Mouse (Mus musculus): ENCODE results near the gene Vps33a. TPM values are rescaled to one million over a fixed set of nuclear protein-coding genes. Genes with fewer than 3 reads are reported as not detected.

The Vps33a gene
- 44.7 and 44.8 TPM in 2 replicates for polyA plus RNA-seq (2015; fragmentation: Nextera tagmentation; extraction: Ambion mirVana)

DNA sequence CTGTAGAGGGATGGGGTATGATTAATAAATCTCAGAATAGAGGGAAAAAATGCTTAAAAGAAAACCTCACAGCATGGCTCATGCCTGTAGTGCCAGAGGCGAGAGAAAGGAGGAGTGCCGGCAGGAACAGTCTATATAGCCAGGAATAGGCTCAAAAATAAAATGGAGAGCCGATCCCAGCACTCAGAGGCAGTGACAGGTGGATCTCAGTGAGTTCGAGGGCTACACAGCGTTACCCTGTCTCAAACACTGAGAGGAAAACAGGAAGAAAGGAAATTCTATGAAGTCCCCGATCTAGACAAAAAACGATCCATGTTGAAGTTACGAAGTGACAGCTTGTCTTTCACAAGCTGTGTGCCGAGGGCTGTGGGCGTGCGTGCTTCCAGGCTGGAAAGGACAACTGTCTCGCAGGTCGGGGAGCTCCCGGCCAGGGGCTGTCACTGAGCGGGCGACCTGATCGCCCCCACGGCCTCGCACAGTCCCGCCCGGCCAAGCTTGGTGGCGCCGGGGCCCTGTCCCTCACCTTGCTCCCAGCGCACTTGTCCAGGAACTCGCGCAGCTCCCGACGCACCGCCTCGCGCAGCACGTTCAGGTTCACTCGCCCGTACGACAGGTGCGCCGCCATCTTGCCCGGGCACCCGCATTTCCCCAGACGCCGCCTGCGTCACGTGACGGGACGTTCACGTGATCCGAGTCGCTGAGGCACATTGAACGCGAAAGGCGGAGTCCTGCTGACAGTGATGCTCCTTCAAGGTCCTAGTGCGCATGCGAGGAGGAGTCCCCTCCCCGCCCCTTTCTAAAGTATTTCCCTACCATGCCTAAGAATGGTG, at the start of gene Vps33a:
TSS of gene Vps33a (minus strand) at position 682 of the 830 bp plus-strand sequence.
- under 1% methylated on average over 54 of the region's 54 CpGs for WGBS
- no peaks in the 10 kb centered on the region for H3K9me3 ChIP-seq (replicated peaks; ENCODE audit: control insufficient read depth, low read length, poor library complexity, severe bottlenecking)
- H3K27me3 ChIP-seq (ENCODE audit: control insufficient read depth, insufficient read depth, low read depth, low read length): no peaks in the 10 kb centered on the region
- H3K9ac ChIP-seq (ENCODE audit: low read depth, low read length): peak within 1 kb of the TSS; percentile 90
- peak within 1 kb of the TSS; percentile 92 for H3K4me3 ChIP-seq (ENCODE audit: low read depth, low read length)
- ATAC-seq: peak; percentile 91
- peak within 1 kb of the TSS; percentile 84 for H3K4me2 ChIP-seq (ENCODE audit: low read length)
- H3K27ac ChIP-seq (ENCODE audit: low read length): peak within 1 kb of the TSS; percentile 86
- H3K36me3 ChIP-seq (ENCODE audit: control insufficient read depth, insufficient read depth, low read length): peaks cover 10% of the 10 kb centered on the region; the same call in 1 of the 2 replicates
- H3K4me1 ChIP-seq (ENCODE audit: control insufficient read depth, insufficient read depth, low read length): peaks cover 10% of the 10 kb centered on the region

DNA sequence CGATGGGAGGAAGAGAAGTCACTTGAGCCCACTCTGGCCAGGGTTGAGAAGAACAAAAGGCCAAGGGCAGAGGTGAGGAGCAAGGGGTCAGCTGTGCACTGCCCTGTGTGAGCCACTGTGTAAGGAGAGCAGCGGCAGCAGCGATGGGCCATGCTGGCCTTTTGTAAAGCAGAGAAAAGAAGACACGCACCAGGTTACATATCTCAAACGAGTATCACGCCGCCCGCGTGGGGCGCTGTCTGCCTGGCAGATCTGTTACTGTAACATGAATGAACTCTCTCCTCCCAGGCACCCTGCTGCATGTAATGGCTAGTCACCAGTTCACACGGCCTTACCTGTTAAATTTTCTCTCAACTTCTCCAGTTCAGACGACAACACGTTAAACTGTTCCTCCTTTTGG, 49.6 kb upstream of the Vps33a start:
- Histone ChIP-seq H3K4me1 (ENCODE audit: control insufficient read depth, insufficient read depth, low read length) (no peaks in the 10 kb centered on the region), H3K4me3 (ENCODE audit: low read depth, low read length) (no peak overlapping the region), H3K9ac (ENCODE audit: low read depth, low read length) (no peak overlapping the region), H3K9me3 (replicated peaks; ENCODE audit: control insufficient read depth, low read length, poor library complexity, severe bottlenecking) (no peaks in the 10 kb centered on the region), H3K27ac (ENCODE audit: low read length) (no peak overlapping the region), H3K27me3 (ENCODE audit: control insufficient read depth, insufficient read depth, low read depth, low read length) (no peaks in the 10 kb centered on the region), H3K36me3 (ENCODE audit: control insufficient read depth, insufficient read depth, low read length) (peaks cover 15% of the 10 kb centered on the region), H3K4me2 (ENCODE audit: low read length) (no peak overlapping the region)
- no peak for ATAC-seq
- 66% methylated on average over 13 of the region's 13 CpGs for WGBS

DNA sequence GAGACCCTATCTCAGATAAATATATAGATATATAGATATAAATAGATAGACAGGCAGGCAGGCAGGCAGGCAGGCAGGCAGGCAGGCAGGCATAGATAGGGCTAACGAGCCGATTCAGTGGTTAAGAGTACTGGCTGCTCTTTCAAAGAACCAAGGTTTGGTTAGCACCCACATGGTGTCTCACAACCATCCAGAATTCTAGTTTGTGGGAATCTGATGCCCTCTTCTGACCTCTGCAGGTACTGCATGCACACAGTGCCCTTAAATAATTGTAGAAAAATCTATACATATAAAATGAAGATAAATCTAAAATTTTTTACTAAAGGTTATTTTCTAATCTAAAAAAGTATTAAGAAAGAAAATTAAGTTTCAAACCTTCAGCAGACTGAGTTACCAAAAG, 45.7 kb upstream of the Vps33a start:
- no peak overlapping the region for H3K27ac ChIP-seq (ENCODE audit: low read length)
- WGBS: 64% methylated on average over 2 of the region's 2 CpGs
- no peaks in the 10 kb centered on the region for H3K27me3 ChIP-seq (ENCODE audit: control insufficient read depth, insufficient read depth, low read depth, low read length)
- H3K4me3 ChIP-seq (ENCODE audit: low read depth, low read length): no peak overlapping the region
- no peak overlapping the region for H3K9ac ChIP-seq (ENCODE audit: low read depth, low read length)
- peaks cover 39% of the 10 kb centered on the region for H3K36me3 ChIP-seq (ENCODE audit: control insufficient read depth, insufficient read depth, low read length)
- no peaks in the 10 kb centered on the region for H3K4me1 ChIP-seq (ENCODE audit: control insufficient read depth, insufficient read depth, low read length)
- H3K9me3 ChIP-seq (replicated peaks; ENCODE audit: control insufficient read depth, low read length, poor library complexity, severe bottlenecking): no peaks in the 10 kb centered on the region
- ATAC-seq: no peak
- H3K4me2 ChIP-seq (ENCODE audit: low read length): no peak overlapping the region

DNA sequence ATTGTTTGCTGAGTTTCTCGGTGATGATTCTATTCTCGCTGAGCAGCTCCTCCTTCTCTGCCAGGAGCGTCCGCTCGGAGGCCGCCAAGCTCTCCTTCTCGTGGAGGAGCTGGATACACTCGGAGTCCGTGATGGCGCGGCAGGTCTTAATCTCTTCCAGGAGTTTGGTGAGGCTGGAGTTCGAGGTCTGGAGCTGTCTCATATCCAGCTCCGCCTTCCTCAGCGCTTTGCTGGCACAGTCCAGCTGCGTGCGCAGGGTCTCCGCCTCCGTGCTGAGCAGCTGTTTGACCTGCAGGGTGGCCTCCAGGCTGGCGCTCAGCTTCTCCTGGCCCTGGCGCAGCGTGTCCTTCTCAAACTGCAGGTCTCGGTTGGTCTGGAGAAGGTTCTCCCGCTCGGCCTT, 41.4 kb upstream of the Vps33a start:
- WGBS: 92% methylated on average over 24 of the region's 24 CpGs
- peaks cover 43% of the 10 kb centered on the region for H3K36me3 ChIP-seq (ENCODE audit: control insufficient read depth, insufficient read depth, low read length)

DNA sequence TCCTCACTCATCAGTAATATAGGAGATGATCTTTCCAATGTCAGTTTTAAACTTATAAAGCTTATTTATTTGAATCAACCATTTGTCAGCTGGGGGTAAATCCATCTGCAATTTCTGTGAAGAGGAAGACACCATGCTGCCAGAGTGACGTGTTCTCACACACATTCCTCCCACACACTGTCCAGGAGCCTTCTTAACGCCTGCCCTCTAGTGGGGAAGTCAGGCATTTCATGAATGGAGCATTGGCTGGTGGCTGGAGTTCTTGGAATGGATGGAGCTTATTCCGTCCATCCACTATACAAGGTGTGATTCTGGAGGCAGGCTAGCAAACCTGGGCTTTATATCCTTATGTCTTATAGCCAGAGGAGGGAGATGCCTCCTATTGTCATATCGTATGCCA, 37.0 kb upstream of the Vps33a start:
- Histone ChIP-seq H3K36me3 (ENCODE audit: control insufficient read depth, insufficient read depth, low read length) (peaks cover 55% of the 10 kb centered on the region), H3K9me3 (replicated peaks; ENCODE audit: control insufficient read depth, low read length, poor library complexity, severe bottlenecking) (no peaks in the 10 kb centered on the region), H3K27me3 (ENCODE audit: control insufficient read depth, insufficient read depth, low read depth, low read length) (no peaks in the 10 kb centered on the region), H3K4me2 (ENCODE audit: low read length) (no peak overlapping the region), H3K27ac (ENCODE audit: low read length) (no peak overlapping the region), H3K9ac (ENCODE audit: low read depth, low read length) (no peak overlapping the region), H3K4me3 (ENCODE audit: low read depth, low read length) (no peak overlapping the region), H3K4me1 (ENCODE audit: control insufficient read depth, insufficient read depth, low read length) (no peaks in the 10 kb centered on the region)
- 29% methylated on average over 4 of the region's 4 CpGs for WGBS
- ATAC-seq: 0 out of 2 replicates have a peak, but pooled peaks have one; percentile 64

More for the DNA sequence above, 41.4 kb upstream of the Vps33a start:
- Histone ChIP-seq H3K4me3 (ENCODE audit: low read depth, low read length) (no peak overlapping the region), H3K4me1 (ENCODE audit: control insufficient read depth, insufficient read depth, low read length) (no peaks in the 10 kb centered on the region), H3K27ac (ENCODE audit: low read length) (no peak overlapping the region), H3K9ac (ENCODE audit: low read depth, low read length) (no peak overlapping the region), H3K27me3 (ENCODE audit: control insufficient read depth, insufficient read depth, low read depth, low read length) (no peaks in the 10 kb centered on the region), H3K9me3 (replicated peaks; ENCODE audit: control insufficient read depth, low read length, poor library complexity, severe bottlenecking) (no peaks in the 10 kb centered on the region), H3K4me2 (ENCODE audit: low read length) (no peak overlapping the region)
- no peak for ATAC-seq

DNA sequence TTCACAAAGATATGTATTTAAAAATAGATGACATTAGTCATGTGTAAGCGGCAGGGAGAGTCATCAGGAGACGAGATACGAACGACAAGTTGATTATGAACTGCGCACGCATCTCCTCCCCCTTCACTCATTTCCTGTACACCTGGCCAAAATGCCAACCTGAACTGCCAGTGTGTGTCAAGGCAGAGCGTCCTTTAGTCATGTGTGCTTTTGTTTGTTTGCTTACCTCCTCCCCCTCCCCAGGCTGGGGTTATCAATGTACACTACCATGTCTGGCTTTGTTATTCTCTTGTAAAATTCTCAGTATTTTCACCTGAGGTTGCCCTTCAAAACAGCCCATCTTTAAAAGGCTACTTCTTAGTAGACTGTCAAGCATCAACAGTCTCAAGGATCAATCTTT, 36.6 kb upstream of the Vps33a start:
- peaks cover 51% of the 10 kb centered on the region for H3K36me3 ChIP-seq (ENCODE audit: control insufficient read depth, insufficient read depth, low read length)

DNA sequence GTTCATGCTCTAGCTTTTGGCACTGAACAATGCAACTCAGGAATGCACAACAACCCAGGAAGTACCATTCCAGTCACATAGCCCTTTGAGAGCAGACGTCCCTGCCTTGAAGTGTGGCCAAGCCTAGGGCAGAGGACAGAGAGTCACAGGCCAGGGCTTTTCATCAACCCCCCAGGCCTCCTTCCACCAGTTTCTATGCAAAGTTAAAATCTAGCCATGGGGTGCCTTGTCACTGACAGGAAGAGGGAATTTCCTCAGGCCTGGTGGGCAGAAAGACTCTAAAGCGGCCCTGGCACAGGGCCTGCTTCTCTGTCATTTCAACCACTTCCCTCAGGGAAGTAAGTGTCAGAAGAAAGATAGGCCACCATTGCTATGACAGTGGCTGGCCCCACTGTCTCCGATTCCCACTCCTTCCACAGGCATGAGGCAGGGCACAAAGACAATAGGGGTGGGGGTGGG, 34.4 kb upstream of the Vps33a start:
- ATAC-seq: no peak
- H3K9ac ChIP-seq (ENCODE audit: low read depth, low read length): no peak overlapping the region
- H3K27me3 ChIP-seq (ENCODE audit: control insufficient read depth, insufficient read depth, low read depth, low read length): no peaks in the 10 kb centered on the region
- WGBS: 59% methylated on average over 3 of the region's 3 CpGs
- peaks cover 36% of the 10 kb centered on the region for H3K36me3 ChIP-seq (ENCODE audit: control insufficient read depth, insufficient read depth, low read length)
- peaks cover 3% of the 10 kb centered on the region; the same call in 1 of the 2 replicates for H3K4me1 ChIP-seq (ENCODE audit: control insufficient read depth, insufficient read depth, low read length)
- no peak overlapping the region for H3K27ac ChIP-seq (ENCODE audit: low read length)
- H3K4me3 ChIP-seq (ENCODE audit: low read depth, low read length): no peak overlapping the region
- no peak overlapping the region for H3K4me2 ChIP-seq (ENCODE audit: low read length)
- H3K9me3 ChIP-seq (replicated peaks; ENCODE audit: control insufficient read depth, low read length, poor library complexity, severe bottlenecking): no peaks in the 10 kb centered on the region

More for the DNA sequence above, 36.6 kb upstream of the Vps33a start:
- no peaks in the 10 kb centered on the region for H3K9me3 ChIP-seq (replicated peaks; ENCODE audit: control insufficient read depth, low read length, poor library complexity, severe bottlenecking)
- no peaks in the 10 kb centered on the region for H3K4me1 ChIP-seq (ENCODE audit: control insufficient read depth, insufficient read depth, low read length)
- no peak overlapping the region for H3K9ac ChIP-seq (ENCODE audit: low read depth, low read length)
- H3K27me3 ChIP-seq (ENCODE audit: control insufficient read depth, insufficient read depth, low read depth, low read length): no peaks in the 10 kb centered on the region
- ATAC-seq: no peak
- H3K4me2 ChIP-seq (ENCODE audit: low read length): no peak overlapping the region
- WGBS: 93% methylated on average over 7 of the region's 7 CpGs
- H3K4me3 ChIP-seq (ENCODE audit: low read depth, low read length): no peak overlapping the region
- H3K27ac ChIP-seq (ENCODE audit: low read length): no peak overlapping the region

DNA sequence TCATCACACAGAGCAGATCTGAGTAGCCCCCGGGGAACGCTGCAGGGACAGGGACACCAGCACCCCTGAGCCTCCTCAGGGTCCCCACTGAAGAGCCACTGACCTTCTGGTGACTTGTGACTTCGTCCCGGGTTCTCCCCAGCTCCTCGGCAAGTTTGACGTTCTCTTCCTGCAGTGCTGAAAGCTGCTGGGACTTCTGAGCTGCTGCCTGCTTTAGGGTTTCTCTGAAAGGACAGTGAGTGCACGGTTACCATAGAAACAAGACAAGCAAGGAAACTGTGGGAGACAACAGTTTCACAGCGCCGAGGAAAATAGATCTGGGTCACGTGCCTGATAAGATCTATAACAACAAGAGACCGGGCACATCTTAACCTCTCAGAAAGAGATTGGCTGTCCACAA, 30.7 kb upstream of the Vps33a start:
- H3K4me2 ChIP-seq (ENCODE audit: low read length): peak overlapping the region; percentile 39
- H3K4me1 ChIP-seq (ENCODE audit: control insufficient read depth, insufficient read depth, low read length): peaks cover 3% of the 10 kb centered on the region; the same call in 1 of the 2 replicates
- WGBS: 32% methylated on average over 11 of the region's 11 CpGs
- H3K9me3 ChIP-seq (replicated peaks; ENCODE audit: control insufficient read depth, low read length, poor library complexity, severe bottlenecking): no peaks in the 10 kb centered on the region
- no peak overlapping the region for H3K4me3 ChIP-seq (ENCODE audit: low read depth, low read length)
- no peaks in the 10 kb centered on the region for H3K27me3 ChIP-seq (ENCODE audit: control insufficient read depth, insufficient read depth, low read depth, low read length)
- peak overlapping the region; percentile 60; the same call in 1 of the 2 replicates for H3K27ac ChIP-seq (ENCODE audit: low read length)
- ATAC-seq: peak; percentile 72
- no peak overlapping the region for H3K9ac ChIP-seq (ENCODE audit: low read depth, low read length)
- H3K36me3 ChIP-seq (ENCODE audit: control insufficient read depth, insufficient read depth, low read length): peaks cover 40% of the 10 kb centered on the region

DNA sequence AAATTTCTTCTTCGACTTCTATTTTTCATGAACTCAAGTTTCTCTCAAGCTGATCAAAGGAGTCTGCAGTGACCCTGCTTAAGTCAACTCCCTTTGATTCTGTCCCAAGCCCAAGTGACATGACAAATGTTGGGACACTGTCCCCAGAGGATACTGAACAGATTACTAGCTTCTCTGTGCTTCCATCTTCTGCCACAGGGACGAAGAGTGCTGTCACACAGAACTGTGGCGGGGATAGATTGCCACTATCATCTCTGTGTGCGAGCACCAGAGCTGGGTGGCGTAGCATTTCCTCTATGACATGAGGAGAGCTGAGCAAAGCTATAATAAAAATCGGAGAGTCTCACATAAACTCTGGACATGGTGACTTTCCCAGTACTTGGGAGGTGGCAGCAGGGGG, 29.3 kb upstream of the Vps33a start:
- Histone ChIP-seq H3K27ac (ENCODE audit: low read length) (peak overlapping the region; percentile 60), H3K4me2 (ENCODE audit: low read length) (no peak overlapping the region), H3K4me1 (ENCODE audit: control insufficient read depth, insufficient read depth, low read length) (peaks cover 3% of the 10 kb centered on the region; the same call in 1 of the 2 replicates), H3K27me3 (ENCODE audit: control insufficient read depth, insufficient read depth, low read depth, low read length) (no peaks in the 10 kb centered on the region), H3K4me3 (ENCODE audit: low read depth, low read length) (no peak overlapping the region), H3K9ac (ENCODE audit: low read depth, low read length) (no peak overlapping the region), H3K9me3 (replicated peaks; ENCODE audit: control insufficient read depth, low read length, poor library complexity, severe bottlenecking) (no peaks in the 10 kb centered on the region), H3K36me3 (ENCODE audit: control insufficient read depth, insufficient read depth, low read length) (peaks cover 32% of the 10 kb centered on the region)
- ATAC-seq: no peak
- WGBS: 85% methylated on average over 6 of the region's 6 CpGs
